Mouse (Mus musculus) heart, postnatal 0 days (tissue): ENCODE measurements around the gene Antxr1.

Experiments used
- CTCF ChIP-seq: IDR thresholded peaks from 2 replicates; pipeline ENCODE4 v1.5.1; 2016; ENCODE audit warnings: antibody characterized with exemption, control low read depth, low read depth
- EP300 ChIP-seq: IDR thresholded peaks from 2 replicates; pipeline ENCODE4 v1.6.1; 2016; ENCODE audit warnings: antibody characterized with exemption, low read depth

GRCm38 (mm10) chr6:87142239-87142638, 193.4 kb downstream of the Antxr1 start:
- TF ChIP-seq CTCF (no peak), EP300 (no peak)
